Mouse (Mus musculus) liver (tissue): ENCODE data around the gene Kcnmb1.

ENCODE experiments used
- DNase-seq: peaks from one replicate; pipeline ENCODE4 v3.0.0-alpha.2; 2020; ENCODE audit warnings: mixed read lengths

Kcnmb1 gene

DNA sequence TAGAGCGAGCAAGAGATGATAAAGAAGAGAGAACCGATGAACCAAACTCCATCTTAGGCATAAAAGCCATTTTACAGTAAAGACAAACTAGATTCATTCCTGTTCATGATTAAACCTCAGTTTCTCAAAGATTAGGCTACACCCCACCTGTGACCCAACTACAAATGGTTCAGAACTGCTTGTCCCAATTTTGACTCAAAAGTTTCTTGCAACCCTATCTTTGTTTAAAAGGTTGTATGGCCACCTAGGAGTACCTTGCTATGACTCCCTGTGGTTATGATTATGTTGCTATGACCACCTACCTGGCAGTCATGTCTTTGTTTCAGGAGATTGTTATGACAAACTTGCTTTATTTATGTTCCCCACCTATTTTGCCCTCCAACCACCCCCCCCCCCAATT is 44.8 kb downstream of the Kcnmb1 start:
- DNase-seq = no peak

GRCm38 (mm10) chr11:34008214-34008613 is 45.4 kb downstream of the Kcnmb1 start:
- peak; percentile 29 for DNase-seq

- peak; percentile 63 for DNase-seq
Observed at GRCm38 (mm10) chr11:34008702-34009101, 45.9 kb downstream of the Kcnmb1 start.

DNA sequence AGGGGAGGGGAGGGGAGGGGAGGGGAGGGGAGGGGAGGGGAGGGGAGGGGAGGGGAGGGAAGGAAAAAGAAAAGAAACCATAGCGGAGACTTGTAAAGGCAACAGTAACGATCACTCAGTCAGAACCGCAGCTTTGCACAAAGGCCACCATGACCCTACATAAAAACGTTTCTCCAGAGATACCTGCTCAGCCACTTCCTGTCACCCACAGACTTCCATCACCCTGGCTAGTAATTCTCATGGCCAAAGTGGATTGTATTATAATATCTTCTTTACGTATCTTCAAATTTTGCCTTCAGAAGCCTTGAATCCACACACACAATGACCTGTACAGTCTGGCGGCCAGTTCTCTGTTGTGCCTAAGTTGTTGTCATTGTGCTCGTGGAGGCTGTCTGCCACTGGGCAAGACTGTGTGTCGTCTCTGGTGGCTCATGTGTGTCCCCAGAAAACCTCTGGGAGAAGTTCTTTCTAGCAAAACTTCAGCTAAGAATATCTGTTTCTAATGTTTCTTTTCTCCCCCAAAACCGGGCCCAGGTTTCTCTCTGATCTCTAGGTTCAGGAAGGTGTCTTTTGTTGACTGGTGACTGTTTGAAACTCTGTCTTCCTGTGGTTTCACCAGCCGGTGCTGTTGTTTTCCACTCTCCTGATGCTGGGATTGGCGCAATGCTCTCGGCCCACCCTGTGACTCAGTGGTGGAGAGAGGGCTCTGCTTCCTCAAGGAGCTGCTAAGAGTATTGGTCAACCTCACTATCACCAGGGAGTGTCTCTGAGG is 46.7 kb downstream of the Kcnmb1 start:
- DNase-seq = no peak

DNA sequence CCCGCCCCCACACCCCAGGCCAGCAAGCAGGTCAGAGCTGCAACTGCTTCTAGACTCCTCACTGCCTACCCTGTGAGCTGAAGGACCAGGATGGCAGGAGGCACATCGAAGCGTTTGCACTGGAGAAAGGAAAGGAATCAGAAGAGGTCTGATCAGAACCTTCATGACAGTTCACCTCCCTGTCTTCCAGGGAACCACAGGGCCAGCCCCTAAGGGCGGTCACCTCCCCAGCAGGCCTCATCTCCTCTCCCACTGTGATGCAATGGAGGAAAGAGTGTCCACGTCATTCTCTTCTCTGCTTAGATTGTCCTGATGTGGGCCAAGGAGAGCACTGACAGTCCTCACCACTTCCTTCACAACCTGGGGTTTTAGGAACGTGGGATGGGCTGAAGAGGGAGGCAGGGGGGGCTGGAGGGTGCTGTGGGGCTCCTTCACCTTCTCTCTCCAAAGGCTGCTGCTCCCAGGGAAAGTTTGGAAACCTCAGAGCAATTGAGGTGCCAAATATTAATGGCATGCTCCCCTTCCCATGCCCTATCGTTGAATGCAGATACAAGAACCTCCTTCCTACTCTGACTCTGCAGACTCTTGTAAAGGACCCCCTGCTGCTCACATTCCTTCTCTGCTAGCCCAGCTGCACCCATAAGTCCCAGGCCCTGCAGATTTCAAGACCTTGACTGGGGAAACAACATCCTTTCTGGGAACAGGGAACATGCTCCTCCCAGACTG is 47.5 kb downstream of the Kcnmb1 start:
- DNase-seq = no peak

DNA sequence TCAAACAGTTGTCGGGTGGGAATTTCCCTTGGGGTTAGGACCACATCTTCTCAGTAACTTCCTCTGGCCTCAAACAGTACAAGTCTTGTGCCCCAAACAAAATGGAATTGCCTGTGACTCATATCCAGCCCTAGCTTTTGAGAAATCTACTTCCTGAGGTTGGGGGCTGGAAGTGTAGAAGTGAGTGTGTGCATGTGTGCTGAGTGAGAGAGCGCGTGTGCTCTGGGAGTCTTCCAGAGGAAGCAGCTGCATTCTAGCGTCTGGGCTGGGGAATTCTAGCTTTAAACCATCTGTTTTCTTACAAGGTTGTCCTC is 48.0 kb downstream of the Kcnmb1 start:
- no peak for DNase-seq

DNA sequence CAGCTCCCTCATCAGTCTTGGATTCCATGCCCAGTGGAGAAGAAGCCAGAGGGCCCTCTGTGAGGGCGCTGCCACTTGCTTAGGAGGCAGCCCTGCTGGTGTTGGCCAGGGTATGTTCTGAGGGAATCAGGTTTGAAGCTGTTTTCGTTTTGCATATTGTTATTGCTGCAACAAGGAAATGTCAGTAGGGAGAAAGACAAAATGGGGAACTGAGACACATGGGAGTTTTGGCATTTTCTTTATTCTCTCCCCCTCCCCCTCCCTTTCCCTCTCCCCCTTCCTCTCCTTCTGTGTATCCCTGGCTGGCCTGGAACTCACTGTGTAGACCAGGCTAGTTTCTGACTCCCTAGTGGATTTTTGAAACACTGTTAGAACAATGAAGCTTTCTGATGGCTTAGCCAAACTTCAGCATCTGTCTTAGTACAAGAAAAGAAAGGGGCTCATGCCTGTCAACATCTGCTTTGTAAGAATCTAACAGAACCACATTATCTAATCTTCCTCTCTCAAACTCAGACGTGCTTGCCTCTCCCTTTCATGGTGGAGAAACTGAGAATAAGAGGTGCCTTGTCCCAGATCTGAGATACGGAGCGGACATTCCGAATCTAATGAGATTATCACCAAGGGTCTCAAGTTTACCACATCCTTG is 49.3 kb downstream of the Kcnmb1 start:
- DNase-seq = no peak
